Mouse (Mus musculus) lung, embryonic 16.5 days (tissue): ENCODE measurements around the gene Prkca. TPM values are rescaled to one million over a fixed set of nuclear protein-coding genes. Genes with fewer than 3 reads are reported as not detected.

ENCODE experiments used
- ATAC-seq: fragments of 200-750 bp; cut with Nextera tagmentation; 2 replicates; pipeline ENCODE4 v1.8.0; 2017; ENCODE audit warnings: low read depth, mild to moderate bottlenecking, moderate library complexity
- H3K27ac ChIP-seq: fragments of 300-500 bp; sonication (generic); 2 replicates; pipeline ENCODE4 v1.5.1; 2014; ENCODE audit warnings: mild to moderate bottlenecking, control low read depth, low read length
- H3K27me3 ChIP-seq: fragments of 300-500 bp; sonication (generic); 2 replicates; pipeline ENCODE4 v1.6.1; 2014; ENCODE audit warnings: low read depth, low read length, mixed read lengths; ENCODE audit not compliant: control insufficient read depth, insufficient read depth
- H3K36me3 ChIP-seq: fragments of 300-500 bp; sonication (generic); 2 replicates; pipeline ENCODE4 v1.6.1; 2014; ENCODE audit warnings: low read length; ENCODE audit not compliant: control insufficient read depth, insufficient read depth
- H3K4me1 ChIP-seq: fragments of 300-500 bp; sonication (generic); replicated peaks from 2 replicates; pipeline ENCODE4 v1.6.1; 2014; ENCODE audit warnings: low read length, mixed read lengths; ENCODE audit not compliant: control insufficient read depth, insufficient read depth
- H3K4me2 ChIP-seq: fragments of 300-500 bp; sonication (generic); 2 replicates; pipeline ENCODE4 v1.6.1; 2014; ENCODE audit warnings: low read depth, low read length, control low read depth
- H3K4me3 ChIP-seq: fragments of 300-500 bp; sonication (generic); 2 replicates; pipeline ENCODE4 v1.5.1; 2014; ENCODE audit warnings: mild to moderate bottlenecking, low read length, control low read depth
- H3K9ac ChIP-seq: fragments of 300-500 bp; sonication (generic); 2 replicates; pipeline ENCODE4 v1.6.1; 2014; ENCODE audit warnings: low read length, control low read depth
- H3K9me3 ChIP-seq: fragments of 300-500 bp; sonication (generic); 2 replicates; pipeline ENCODE4 v1.6.1; 2016; ENCODE audit warnings: low read length; ENCODE audit not compliant: control insufficient read depth
- WGBS: fragments of 180-500 bp; shearing (Covaris S2); extraction: QIAGEN DNeasy Blood & Tissue Kit; methylation state at CpG from one replicate; pipeline ENCODE4 v1.1.7; 2014; 5-methylcytosine and 5-hydroxymethylcytosine counted together
- polyA plus RNA-seq: library from polyadenylated mRNA; unstranded; fragments of >200 nt; fragmentation: Nextera tagmentation; extraction: Ambion mirVana; gene quantifications from 2 replicates; pipeline ENCODE4 v1.2.1, GENCODE M21; 2015

Gene Prkca
- polyA plus RNA-seq, 1 experiment from 2014 or later, result 10.1 TPM

- Histone ChIP-seq H3K9me3 (no peaks in the 10 kb centered on the region), H3K36me3 (no peaks in the 10 kb centered on the region), H3K27ac (no peak overlapping the region), H3K27me3 (no peaks in the 10 kb centered on the region), H3K4me2 (no peak overlapping the region), H3K4me1 (peaks cover 5% of the 10 kb centered on the region; the same call in 1 of the 2 replicates), H3K9ac (no peak overlapping the region), H3K4me3 (no peak overlapping the region)
- no peak for ATAC-seq
- WGBS, result 21% methylated on average over 4 of the region's 4 CpGs
Measured at GRCm38 (mm10) chr11:108135407-108136159, 208.1 kb downstream of the Prkca start.

DNA sequence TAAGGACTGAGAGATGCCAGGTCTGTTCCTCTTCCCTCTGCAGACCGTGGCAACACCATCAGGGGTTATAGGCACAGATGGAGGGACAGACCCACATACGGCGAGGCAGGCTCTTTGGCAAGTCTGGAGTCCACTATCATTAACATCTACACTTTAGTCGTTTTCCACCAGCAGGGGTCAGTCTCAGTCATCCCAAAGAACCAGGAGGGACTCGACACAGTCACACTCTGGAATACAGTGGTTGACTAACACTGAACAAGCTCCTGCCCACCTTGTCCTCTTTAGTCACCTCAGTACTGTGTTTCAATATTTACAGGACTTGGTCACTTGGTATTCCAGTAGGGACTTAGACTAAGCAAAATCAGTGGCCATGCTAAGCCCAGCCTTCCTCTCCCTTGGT lies 215.1 kb downstream of the Prkca start:
- Histone ChIP-seq H3K4me1 (no peaks in the 10 kb centered on the region), H3K4me2 (no peak overlapping the region), H3K27me3 (no peaks in the 10 kb centered on the region), H3K36me3 (no peaks in the 10 kb centered on the region), H3K4me3 (no peak overlapping the region), H3K9ac (no peak overlapping the region), H3K27ac (no peak overlapping the region), H3K9me3 (no peaks in the 10 kb centered on the region)
- peak; percentile 54; the same call in 1 of the 2 replicates for ATAC-seq
- 32% methylated on average over 5 of the region's 5 CpGs for WGBS

GRCm38 (mm10) chr11:108127908-108128307 lies 215.8 kb downstream of the Prkca start:
- no peak overlapping the region for H3K4me3 ChIP-seq
- no peaks in the 10 kb centered on the region for H3K36me3 ChIP-seq
- H3K9ac ChIP-seq, result no peak overlapping the region
- no peak for ATAC-seq
- no peaks in the 10 kb centered on the region for H3K4me1 ChIP-seq
- no peaks in the 10 kb centered on the region for H3K27me3 ChIP-seq
- 57% methylated on average over 5 of the region's 5 CpGs for WGBS
- H3K4me2 ChIP-seq, result no peak overlapping the region
- H3K27ac ChIP-seq, result no peak overlapping the region
- no peaks in the 10 kb centered on the region for H3K9me3 ChIP-seq

DNA sequence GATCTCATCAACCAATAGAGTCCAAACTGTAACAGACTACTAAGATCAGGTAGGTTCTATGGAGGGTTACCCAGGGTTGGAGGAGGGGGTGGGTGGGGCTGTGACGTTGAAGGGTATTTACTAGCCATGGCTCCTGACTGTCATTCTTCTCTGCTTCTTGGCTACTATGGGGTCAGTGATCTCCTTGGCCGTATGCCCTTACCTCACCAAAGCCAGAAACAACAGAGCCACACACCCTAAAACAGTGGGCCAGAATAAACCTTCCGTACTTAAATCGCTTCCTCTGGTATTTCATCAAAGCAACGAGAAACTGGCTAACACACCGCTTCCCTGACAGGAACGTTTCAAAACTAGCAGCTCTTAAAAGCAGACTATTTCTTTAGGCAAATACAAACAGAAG lies 221.2 kb downstream of the Prkca start:
- Histone ChIP-seq H3K9ac (no peak overlapping the region), H3K27ac (no peak overlapping the region), H3K4me1 (peaks cover 7% of the 10 kb centered on the region; the same call in 1 of the 2 replicates), H3K4me2 (no peak overlapping the region), H3K4me3 (no peak overlapping the region), H3K27me3 (no peaks in the 10 kb centered on the region), H3K9me3 (no peaks in the 10 kb centered on the region), H3K36me3 (no peaks in the 10 kb centered on the region)
- no peak for ATAC-seq
- WGBS, result 72% methylated on average over 7 of the region's 7 CpGs

DNA sequence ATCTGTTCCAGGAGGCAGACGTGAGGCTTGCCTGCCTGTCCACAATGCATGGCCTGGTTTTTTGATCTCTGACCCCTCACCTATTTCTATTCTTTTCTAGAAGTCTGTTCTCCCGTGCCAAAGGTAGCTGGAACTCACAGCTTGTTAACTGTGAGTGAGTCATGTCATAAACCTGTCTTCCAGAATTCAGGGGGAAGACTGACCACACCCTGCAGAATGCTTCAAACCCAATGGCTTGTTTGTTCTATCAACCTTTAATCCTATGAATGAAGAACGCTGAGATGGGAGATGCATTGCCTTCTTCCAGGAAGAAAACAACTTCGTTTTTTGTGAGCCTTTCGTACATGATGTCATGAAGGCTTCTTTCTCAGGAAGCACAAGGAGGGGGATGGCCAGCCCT lies 223.0 kb downstream of the Prkca start:
- Histone ChIP-seq H3K27me3 (no peaks in the 10 kb centered on the region), H3K4me2 (no peak overlapping the region), H3K27ac (no peak overlapping the region), H3K4me3 (no peak overlapping the region), H3K9ac (no peak overlapping the region), H3K9me3 (no peaks in the 10 kb centered on the region), H3K4me1 (peaks cover 18% of the 10 kb centered on the region; the same call in 1 of the 2 replicates), H3K36me3 (no peaks in the 10 kb centered on the region)
- ATAC-seq, result no peak
- 68% methylated on average over 5 of the region's 5 CpGs for WGBS

DNA sequence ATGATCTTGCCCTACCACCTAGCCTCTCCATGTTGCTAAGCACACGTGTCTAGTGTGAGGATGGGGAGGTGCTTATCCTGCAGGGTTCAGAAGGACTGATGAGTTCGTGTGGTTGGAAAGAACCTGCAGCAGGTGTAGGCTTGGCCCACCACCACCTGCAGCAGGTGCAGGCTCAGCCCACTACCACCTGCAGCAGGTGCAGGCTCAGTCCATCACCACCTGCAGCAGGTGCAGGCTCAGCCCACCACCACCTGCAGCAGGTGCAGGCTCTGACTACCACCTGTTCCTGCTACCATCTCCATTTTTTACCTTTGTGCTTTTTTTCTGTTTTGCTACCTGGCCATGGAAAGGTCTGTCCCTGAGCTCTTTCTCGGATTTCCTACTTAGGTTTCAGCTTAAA lies 223.9 kb downstream of the Prkca start:
- no peak overlapping the region for H3K4me3 ChIP-seq
- no peak overlapping the region for H3K4me2 ChIP-seq
- no peaks in the 10 kb centered on the region for H3K27me3 ChIP-seq
- no peak overlapping the region for H3K27ac ChIP-seq
- peaks cover 18% of the 10 kb centered on the region; the same call in 1 of the 2 replicates for H3K4me1 ChIP-seq
- no peak for ATAC-seq
- H3K9ac ChIP-seq, result no peak overlapping the region
- no peaks in the 10 kb centered on the region for H3K9me3 ChIP-seq
- no peaks in the 10 kb centered on the region for H3K36me3 ChIP-seq
- 72% methylated on average over 3 of the region's 3 CpGs for WGBS

DNA sequence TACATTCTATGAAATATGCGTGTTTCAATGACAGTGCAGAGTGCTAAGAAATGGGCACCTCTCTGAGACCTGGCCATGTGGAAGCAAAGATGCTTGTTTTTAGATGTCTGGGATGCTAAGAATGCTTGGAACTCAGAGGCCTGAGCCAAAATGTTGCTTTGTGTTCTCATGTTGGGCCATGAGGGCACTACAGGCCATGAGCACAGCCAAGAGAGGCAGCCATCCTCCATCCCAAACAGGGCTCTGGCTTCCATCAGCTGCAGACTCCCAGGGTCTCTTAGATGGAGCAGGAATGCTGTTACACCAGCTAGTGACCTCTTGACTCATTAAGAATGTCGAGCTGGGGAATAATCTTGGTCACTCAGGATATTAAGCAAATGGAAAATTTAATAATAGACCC lies 224.9 kb downstream of the Prkca start:
- no peak overlapping the region for H3K9ac ChIP-seq
- 58% methylated on average over 2 of the region's 2 CpGs for WGBS
- 0 out of 2 replicates have a peak, but pooled peaks have one; percentile 18 for ATAC-seq

DNA sequence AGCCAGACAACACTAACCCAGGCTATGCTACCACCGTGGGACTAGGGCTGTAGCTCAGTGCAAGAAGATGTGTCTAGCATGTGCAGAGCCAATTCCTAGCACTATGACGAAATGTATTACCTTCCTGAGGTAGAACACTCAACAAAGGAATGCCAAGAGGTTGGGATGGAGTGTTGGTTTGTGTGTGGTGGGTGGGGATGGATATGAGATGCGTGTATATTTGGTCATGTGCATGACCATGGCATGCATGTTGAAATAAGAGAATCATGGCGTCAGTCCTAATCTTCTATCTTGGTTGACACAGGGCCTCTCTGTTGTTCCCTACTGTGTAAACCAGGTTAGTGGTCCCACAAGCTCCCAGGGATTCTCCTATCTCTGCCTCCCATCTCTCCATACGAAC lies 225.5 kb downstream of the Prkca start:
- H3K9ac ChIP-seq, result no peak overlapping the region
- H3K4me1 ChIP-seq, result peaks cover 18% of the 10 kb centered on the region; the same call in 1 of the 2 replicates
- H3K27ac ChIP-seq, result no peak overlapping the region
- H3K36me3 ChIP-seq, result no peaks in the 10 kb centered on the region
- WGBS, result 86% methylated on average over 5 of the region's 5 CpGs
- H3K9me3 ChIP-seq, result no peaks in the 10 kb centered on the region
- H3K27me3 ChIP-seq, result no peaks in the 10 kb centered on the region
- no peak overlapping the region for H3K4me3 ChIP-seq
- H3K4me2 ChIP-seq, result no peak overlapping the region
- no peak for ATAC-seq

More for the DNA sequence above, 224.9 kb downstream of the Prkca start:
- H3K4me3 ChIP-seq, result no peak overlapping the region
- H3K4me1 ChIP-seq, result peaks cover 18% of the 10 kb centered on the region; the same call in 1 of the 2 replicates
- no peaks in the 10 kb centered on the region for H3K36me3 ChIP-seq
- no peaks in the 10 kb centered on the region for H3K27me3 ChIP-seq
- no peak overlapping the region for H3K4me2 ChIP-seq
- no peak overlapping the region for H3K27ac ChIP-seq
- no peaks in the 10 kb centered on the region for H3K9me3 ChIP-seq

GRCm38 (mm10) chr11:108117360-108118050 lies 226.2 kb downstream of the Prkca start:
- Histone ChIP-seq H3K9ac (no peak overlapping the region), H3K27me3 (no peaks in the 10 kb centered on the region), H3K4me2 (no peak overlapping the region), H3K4me3 (no peak overlapping the region), H3K36me3 (no peaks in the 10 kb centered on the region), H3K4me1 (peaks cover 18% of the 10 kb centered on the region; the same call in 1 of the 2 replicates), H3K9me3 (no peaks in the 10 kb centered on the region), H3K27ac (no peak overlapping the region)
- peak; percentile 85 for ATAC-seq
- WGBS, result 48% methylated on average over 10 of the region's 10 CpGs
